Mouse (Mus musculus) heart, postnatal 14 days (tissue): ENCODE results near the gene Bicral. TPM values are rescaled to one million over a fixed set of nuclear protein-coding genes. Genes with fewer than 3 reads are reported as not detected.
"Not testable (repeated sequence)": the region's sequence is repeated elsewhere in the genome, so short reads cannot be mapped to it uniquely, and the experiment has no call there.

Experiments
- DNase-seq, 2 experiments: peaks; one replicate each; pipeline ENCODE4 v3.0.0; 2021 to 2022
- intact Hi-C: fragments of 180-260 bp; cut with DNase I; formaldehyde crosslinking; loops from one replicate; pipeline ENCODE4 v1.15.1; 2025
- total RNA-seq, 2 experiments: library from RNA; stranded (reverse); gene quantifications; 2 replicates each; pipeline ENCODE4 v1.2.3; 2021

Gene Bicral
- total RNA-seq, 2 experiments from 2014 or later: 13.1 to 15.4 TPM

GRCm38 (mm10) chr17:46813637-46814036 lies 44.6 kb downstream of the Bicral start:
- no peak for DNase-seq
- intact Hi-C loops: no loop called here

- no peak for DNase-seq
- intact Hi-C loops: no loop called here
Measured at GRCm38 (mm10) chr17:46812442-46812841, 45.8 kb downstream of the Bicral start.

- intact Hi-C loops: no loop called here
- no peak for DNase-seq
Measured at GRCm38 (mm10) chr17:46810672-46811071, 47.6 kb downstream of the Bicral start.

GRCm38 (mm10) chr17:46809131-46809830 lies 49.0 kb downstream of the Bicral start:
- peak; percentile 27 to 38 for DNase-seq
- intact Hi-C loops: no loop called here

GRCm38 (mm10) chr17:46808376-46808775 lies 49.9 kb downstream of the Bicral start:
- intact Hi-C loops: no loop called here
- DNase-seq: no peak

- intact Hi-C loops: no loop called here
Measured at GRCm38 (mm10) chr17:46801761-46802160, 56.5 kb downstream of the Bicral start.

GRCm38 (mm10) chr17:46799680-46800079 lies 58.6 kb downstream of the Bicral start:
- DNase-seq: no peak
- intact Hi-C loops: no loop called here

More at GRCm38 (mm10) chr17:46801761-46802160, 56.5 kb downstream of the Bicral start:
- DNase-seq: no peak

GRCm38 (mm10) chr17:46797386-46797785 lies 60.9 kb downstream of the Bicral start:
- no peak for DNase-seq
- intact Hi-C loops: no loop called here

- intact Hi-C loops: no loop called here
- DNase-seq: no peak
Measured at GRCm38 (mm10) chr17:46796743-46797142, 61.5 kb downstream of the Bicral start.

GRCm38 (mm10) chr17:46792963-46793362 lies 65.3 kb downstream of the Bicral start:
- intact Hi-C loops: no loop called here
- DNase-seq: no peak

- DNase-seq, intact Hi-C loops: not testable (repeated sequence)
Measured at GRCm38 (mm10) chr17:46787974-46788373, 70.3 kb downstream of the Bicral start.

- intact Hi-C loops: no loop called here
Measured at GRCm38 (mm10) chr17:46786952-46787351, 71.3 kb downstream of the Bicral start.

GRCm38 (mm10) chr17:46783222-46783565 lies 75.1 kb downstream of the Bicral start:
- DNase-seq: no peak
- intact Hi-C loops: loop anchor here (1.0 to 5.0 kb wide), 2 partner anchors 74 to 105 kb away; partner anchors contain the start of gene Bicral

More at GRCm38 (mm10) chr17:46786952-46787351, 71.3 kb downstream of the Bicral start:
- DNase-seq: no peak

- intact Hi-C loops: loop anchor here (1.0 to 5.0 kb wide), 2 partner anchors 75 to 106 kb away; partner anchors contain the start of gene Bicral
- DNase-seq: peak; percentile 94
Measured at GRCm38 (mm10) chr17:46782341-46783221, 75.7 kb downstream of the Bicral start, which contains the start of gene Rpl7l1. Gene Rpl7l1 (minus strand): TSS chr17:46782672.

- DNase-seq: no peak
- intact Hi-C loops: loop anchor here (5.0 kb wide), 1 partner anchor 75 kb away; the partner anchor contains the start of gene Bicral
Measured at GRCm38 (mm10) chr17:46781876-46782275, 76.4 kb downstream of the Bicral start.

- DNase-seq: no peak
- intact Hi-C loops: no loop called here
Measured at GRCm38 (mm10) chr17:46776087-46776486, 82.2 kb downstream of the Bicral start.

GRCm38 (mm10) chr17:46775070-46775469 lies 83.2 kb downstream of the Bicral start:
- intact Hi-C loops: no loop called here
- no peak for DNase-seq

GRCm38 (mm10) chr17:46774131-46774472 lies 84.2 kb downstream of the Bicral start:
- DNase-seq: no peak
- intact Hi-C loops: no loop called here

- no peak for DNase-seq
- intact Hi-C loops: no loop called here
Measured at GRCm38 (mm10) chr17:46773278-46774130, 84.8 kb downstream of the Bicral start.
